Mouse (Mus musculus): ENCODE results near the gene Fibcd1.

Gene Fibcd1

DNA sequence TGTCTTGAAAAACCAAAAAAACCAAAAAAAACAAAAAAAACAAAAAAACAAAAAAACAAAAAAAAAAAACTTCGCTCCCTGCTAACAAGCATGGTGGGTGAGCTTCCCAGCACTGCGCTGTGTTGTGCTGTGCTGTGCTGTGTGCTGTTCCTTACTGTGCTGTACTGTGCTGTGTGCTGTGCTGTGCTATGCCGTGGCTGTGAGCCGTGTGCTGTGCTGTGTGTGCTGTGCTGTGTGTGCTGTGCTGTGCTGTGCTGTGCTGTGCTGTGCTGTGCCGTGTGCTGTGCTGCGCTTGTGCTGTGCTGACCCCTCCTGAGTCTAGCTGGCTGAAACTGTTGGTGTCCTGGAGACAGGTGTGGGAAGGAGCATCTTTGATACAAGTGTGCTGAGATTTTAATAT, 78.7 kb downstream of the Fibcd1 start:
- no peak for DNase-seq
